7 mouse cellular contexts compared by ENCODE assay signal in genomic region chr11:6388726-6389413, GRCm38 (mm10). TPM values are rescaled to one million over a fixed set of nuclear protein-coding genes. Genes with fewer than 3 reads are reported as not detected.
DNase-seq lines count a peak whose midpoint lies in the region; ATAC-seq lines count a peak whose summit lies in the region.

Zmiz2 (plus strand) TSS chr11:6389074.

- DNase-seq in adrenal gland, postnatal 10 days, result peak; percentile 98
- DNase-seq in embryonic facial prominence, embryonic 10.5 days (ENCODE audit: low spot score), result peak; percentile 98
- peak; percentile 96 for DNase-seq in kidney, adult 18-20 months
- peak; percentile 97 for DNase-seq in limb, embryonic 11.5 days (ENCODE audit: low spot score)
- peak; percentile 96 for DNase-seq in midbrain, embryonic 14.5 days
- DNase-seq in spleen, adult 18-20 months, result peak; percentile 90 to 95

- H3K9me3 ChIP-seq in embryonic facial prominence, embryonic 10.5 days, result no peaks in the 10 kb centered on the region
- no peaks in the 10 kb centered on the region for H3K9me3 ChIP-seq in limb, embryonic 11.5 days (ENCODE audit: control insufficient read depth, low read length)
- no peaks in the 10 kb centered on the region for H3K9me3 ChIP-seq in midbrain, embryonic 14.5 days (ENCODE audit: control insufficient read depth, low read length)

- ATAC-seq in granulocyte monocyte progenitor cell, adult 5-6 weeks (replicated peaks; ENCODE audit: poor library complexity, severe bottlenecking), result peak; percentile 79
- ATAC-seq in limb, embryonic 11.5 days (ENCODE audit: insufficient number of reproducible peaks, low FRiP score, low TSS enrichment, low read depth), result peak; percentile 99
- ATAC-seq in midbrain, embryonic 14.5 days (ENCODE audit: low FRiP score, low TSS enrichment), result peak; percentile 98

- peak within 1 kb of the TSS; percentile 92 for H3K4me3 ChIP-seq in embryonic facial prominence, embryonic 10.5 days
- H3K4me3 ChIP-seq in limb, embryonic 11.5 days (ENCODE audit: low read depth, low read length), result peak within 1 kb of the TSS; percentile 89
- peak within 1 kb of the TSS; percentile 98 for H3K4me3 ChIP-seq in midbrain, embryonic 14.5 days (replicated peaks; ENCODE audit: low read depth, low read length)

- 8% methylated on average over 60 of the region's 60 CpGs for WGBS in embryonic facial prominence, embryonic 10.5 days
- 10% methylated on average over 43 of the region's 60 CpGs for WGBS in limb, embryonic 11.5 days
- 6% methylated on average over 56 of the region's 60 CpGs for WGBS in midbrain, embryonic 14.5 days

- peaks cover 26% of the 10 kb centered on the region for H3K4me1 ChIP-seq in embryonic facial prominence, embryonic 10.5 days
- H3K4me1 ChIP-seq in limb, embryonic 11.5 days (ENCODE audit: control insufficient read depth, insufficient read depth, low read length), result peaks cover 4% of the 10 kb centered on the region; the same call in 1 of the 2 replicates
- H3K4me1 ChIP-seq in midbrain, embryonic 14.5 days (ENCODE audit: control insufficient read depth, insufficient read depth, low read length), result peaks cover 20% of the 10 kb centered on the region

- peak within 1 kb of the TSS; percentile 73 for H3K4me2 ChIP-seq in limb, embryonic 11.5 days (ENCODE audit: low read depth, severe bottlenecking)
- peak within 1 kb of the TSS; percentile 78 for H3K4me2 ChIP-seq in midbrain, embryonic 14.5 days (ENCODE audit: low read length)

- H3K9ac ChIP-seq in limb, embryonic 11.5 days (ENCODE audit: low read length), result peak within 1 kb of the TSS; percentile 85
- H3K9ac ChIP-seq in midbrain, embryonic 14.5 days (replicated peaks; ENCODE audit: low read length), result peak within 1 kb of the TSS; percentile 97

- peaks cover 27% of the 10 kb centered on the region for H3K36me3 ChIP-seq in embryonic facial prominence, embryonic 10.5 days (replicated peaks)
- H3K36me3 ChIP-seq in limb, embryonic 11.5 days (ENCODE audit: control insufficient read depth, insufficient read depth, low read length), result no peaks in the 10 kb centered on the region
- H3K36me3 ChIP-seq in midbrain, embryonic 14.5 days (ENCODE audit: control insufficient read depth, insufficient read depth, low read length), result peaks cover 21% of the 10 kb centered on the region

- no peaks in the 10 kb centered on the region for H3K27me3 ChIP-seq in embryonic facial prominence, embryonic 10.5 days (replicated peaks; ENCODE audit: low read depth, poor library complexity, severe bottlenecking)
- H3K27me3 ChIP-seq in limb, embryonic 11.5 days (ENCODE audit: control insufficient read depth, insufficient read depth, low read length), result no peaks in the 10 kb centered on the region
- no peaks in the 10 kb centered on the region for H3K27me3 ChIP-seq in midbrain, embryonic 14.5 days (ENCODE audit: control insufficient read depth, insufficient read depth, low read length)

- H3K27ac ChIP-seq in embryonic facial prominence, embryonic 10.5 days (replicated peaks), result peak within 1 kb of the TSS; percentile 93
- peak within 1 kb of the TSS; percentile 89 for H3K27ac ChIP-seq in limb, embryonic 11.5 days (replicated peaks; ENCODE audit: low read depth, low read length)
- H3K27ac ChIP-seq in midbrain, embryonic 14.5 days (replicated peaks; ENCODE audit: low read depth, low read length), result peak within 1 kb of the TSS; percentile 93

RNA-seq across cellular contexts. Expression of gene Zmiz2, which starts in this region (rescaled TPM):
- total RNA-seq in adrenal gland, postnatal 10 days (2021), result 10 to 100 TPM; 38.4 to 48.2 TPM
- 13.1 and 13.6 TPM in 2 replicates for polyA plus RNA-seq in embryonic facial prominence, embryonic 10.5 days (2016; fragmentation: Nextera tagmentation; extraction: Ambion mirVana)
- total RNA-seq in granulocyte monocyte progenitor cell, adult 5-6 weeks (2014; fragmentation: Nextera tagmentation), result 39.9 and 62.9 TPM in 2 replicates
- total RNA-seq in granulocyte monocyte progenitor cell, adult 5-6 weeks (2017), result 6.1 and 10.6 TPM in 2 replicates
- polyA plus RNA-seq in limb, embryonic 11.5 days (2014; fragmentation: Nextera tagmentation; extraction: Ambion mirVana), result 11.2 and 13.5 TPM in 2 replicates
- 41.6 and 42.6 TPM in 2 replicates for polyA plus RNA-seq in midbrain, embryonic 14.5 days (2014; fragmentation: Nextera tagmentation; extraction: Ambion mirVana)

Comparison
In these comparisons a context has a peak if more than half of its experiments do, and no peak if none do; other contexts are left out.
1. Peak in every context shown above with its lines: DNase-seq, ATAC-seq, H3K4me3 ChIP-seq and H3K27ac ChIP-seq.